Mouse (Mus musculus): ENCODE measurements around the gene Ppdpf. TPM values are rescaled to one million over a fixed set of nuclear protein-coding genes. Genes with fewer than 3 reads are reported as not detected.
A peak's percentile ranks its signal among the peaks of the same experiment; 100 is the strongest.

Ppdpf gene
- polyA plus RNA-seq, 1 experiment = 128 TPM

- TF ChIP-seq CTCF (IDR thresholded peaks at IDR 0.05; ENCODE audit: extremely low read depth, insufficient read depth, low read length) = no peak
- no peak for TF ChIP-seq POLR2A (IDR thresholded peaks at IDR 0.05; ENCODE audit: extremely low read depth, insufficient read depth, low read length)
- H3K27ac ChIP-seq (ENCODE audit: insufficient read depth, low read length) = peak overlapping the region; percentile 98
- peaks cover 14% of the 10 kb centered on the region for H3K4me1 ChIP-seq (ENCODE audit: control insufficient read depth, insufficient read depth, low read length)
- H3K4me3 ChIP-seq (ENCODE audit: insufficient read depth, low read length) = no peak overlapping the region; the same call in 1 of the 2 replicates
Observed at GRCm38 (mm10) chr2:181157716-181158302, 29.2 kb upstream of the Ppdpf start.

DNA sequence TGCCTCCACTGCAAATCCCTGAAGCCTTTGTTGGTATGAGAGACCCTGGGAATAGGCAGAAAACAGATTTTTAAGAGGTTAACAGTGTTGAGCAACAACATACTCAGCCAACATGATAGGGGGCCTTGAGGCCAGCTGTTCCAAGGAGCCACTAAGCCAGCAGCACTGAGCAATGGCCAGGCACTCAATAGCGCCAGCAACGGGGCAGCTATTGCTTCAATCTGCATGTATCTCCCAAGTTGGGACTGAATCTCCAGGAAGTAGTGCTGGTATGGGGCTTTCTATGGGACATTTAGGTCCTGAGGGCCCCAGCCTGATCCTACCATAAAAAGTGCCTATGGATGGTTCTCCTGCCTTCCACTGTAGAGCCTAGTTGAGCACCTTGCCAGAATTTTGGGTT lies 28.6 kb upstream of the Ppdpf start:
- Histone ChIP-seq H3K4me3 (ENCODE audit: insufficient read depth, low read length) (no peak overlapping the region), H3K27ac (ENCODE audit: insufficient read depth, low read length) (peak overlapping the region; percentile 88), H3K4me1 (ENCODE audit: control insufficient read depth, insufficient read depth, low read length) (peaks cover 14% of the 10 kb centered on the region)
- no peak for TF ChIP-seq CTCF (IDR thresholded peaks at IDR 0.05; ENCODE audit: extremely low read depth, insufficient read depth, low read length)
- TF ChIP-seq POLR2A (IDR thresholded peaks at IDR 0.05; ENCODE audit: extremely low read depth, insufficient read depth, low read length) = no peak

- no peak for TF ChIP-seq POLR2A (IDR thresholded peaks at IDR 0.05; ENCODE audit: extremely low read depth, insufficient read depth, low read length)
- no peak for TF ChIP-seq CTCF (IDR thresholded peaks at IDR 0.05; ENCODE audit: extremely low read depth, insufficient read depth, low read length)
- Histone ChIP-seq H3K4me3 (ENCODE audit: insufficient read depth, low read length) (no peak overlapping the region), H3K4me1 (ENCODE audit: control insufficient read depth, insufficient read depth, low read length) (peaks cover 14% of the 10 kb centered on the region), H3K27ac (ENCODE audit: insufficient read depth, low read length) (peak overlapping the region; percentile 96)
Observed at GRCm38 (mm10) chr2:181159091-181159514, 27.9 kb upstream of the Ppdpf start.

- Histone ChIP-seq H3K27ac (ENCODE audit: insufficient read depth, low read length) (peak overlapping the region; percentile 96), H3K4me3 (ENCODE audit: insufficient read depth, low read length) (no peak overlapping the region; the same call in 1 of the 2 replicates), H3K4me1 (ENCODE audit: control insufficient read depth, insufficient read depth, low read length) (peaks cover 14% of the 10 kb centered on the region)
- TF ChIP-seq POLR2A (IDR thresholded peaks at IDR 0.05; ENCODE audit: extremely low read depth, insufficient read depth, low read length) (peak; percentile 86), CTCF (IDR thresholded peaks at IDR 0.05; ENCODE audit: extremely low read depth, insufficient read depth, low read length) (no peak)
Observed at GRCm38 (mm10) chr2:181159771-181160170, 27.3 kb upstream of the Ppdpf start.

GRCm38 (mm10) chr2:181160821-181161220 lies 26.2 kb upstream of the Ppdpf start:
- TF ChIP-seq CTCF (IDR thresholded peaks at IDR 0.05; ENCODE audit: extremely low read depth, insufficient read depth, low read length) = no peak
- TF ChIP-seq POLR2A (IDR thresholded peaks at IDR 0.05; ENCODE audit: extremely low read depth, insufficient read depth, low read length) = no peak
- Histone ChIP-seq H3K27ac (ENCODE audit: insufficient read depth, low read length) (no peak overlapping the region), H3K4me1 (ENCODE audit: control insufficient read depth, insufficient read depth, low read length) (peaks cover 14% of the 10 kb centered on the region), H3K4me3 (ENCODE audit: insufficient read depth, low read length) (no peak overlapping the region)

- no peak overlapping the region for H3K4me3 ChIP-seq (ENCODE audit: insufficient read depth, low read length)
- no peaks in the 10 kb centered on the region for H3K4me1 ChIP-seq (ENCODE audit: control insufficient read depth, insufficient read depth, low read length)
- TF ChIP-seq POLR2A (IDR thresholded peaks at IDR 0.05; ENCODE audit: extremely low read depth, insufficient read depth, low read length) = no peak
- no peak for TF ChIP-seq CTCF (IDR thresholded peaks at IDR 0.05; ENCODE audit: extremely low read depth, insufficient read depth, low read length)
- no peak overlapping the region for H3K27ac ChIP-seq (ENCODE audit: insufficient read depth, low read length)
Observed at GRCm38 (mm10) chr2:181166469-181166868, 20.6 kb upstream of the Ppdpf start.

GRCm38 (mm10) chr2:181174646-181175045 lies 12.4 kb upstream of the Ppdpf start:
- TF ChIP-seq POLR2A (IDR thresholded peaks at IDR 0.05; ENCODE audit: extremely low read depth, insufficient read depth, low read length) (no peak), CTCF (IDR thresholded peaks at IDR 0.05; ENCODE audit: extremely low read depth, insufficient read depth, low read length) (no peak)

DNA sequence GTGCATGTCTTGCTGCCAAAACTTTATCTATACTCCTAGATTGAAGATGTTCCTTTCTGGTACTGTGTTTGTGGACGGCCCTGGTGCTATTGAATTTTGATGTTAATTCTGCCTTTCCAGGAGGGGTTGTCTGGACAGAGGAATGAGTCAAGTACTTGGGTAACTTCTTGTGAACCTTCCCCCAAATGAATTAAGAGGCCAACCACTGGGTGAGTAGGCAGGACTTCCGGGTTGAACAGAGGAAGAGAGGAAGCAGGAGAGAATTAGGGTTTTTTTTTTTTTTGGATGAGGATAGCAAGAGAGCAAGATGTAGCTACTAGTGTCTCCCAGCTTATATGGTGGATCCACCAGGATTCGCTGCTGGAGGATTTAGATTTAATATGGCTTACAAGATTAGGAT lies 9.0 kb upstream of the Ppdpf start:
- TF ChIP-seq CTCF (IDR thresholded peaks at IDR 0.05; ENCODE audit: extremely low read depth, insufficient read depth, low read length) (no peak), POLR2A (IDR thresholded peaks at IDR 0.05; ENCODE audit: extremely low read depth, insufficient read depth, low read length) (no peak)
- Histone ChIP-seq H3K27ac (ENCODE audit: insufficient read depth, low read length) (no peak overlapping the region), H3K4me3 (ENCODE audit: insufficient read depth, low read length) (no peak overlapping the region), H3K4me1 (ENCODE audit: control insufficient read depth, insufficient read depth, low read length) (no peaks in the 10 kb centered on the region; the same call in 1 of the 2 replicates)

More at GRCm38 (mm10) chr2:181174646-181175045, 12.4 kb upstream of the Ppdpf start:
- Histone ChIP-seq H3K4me1 (ENCODE audit: control insufficient read depth, insufficient read depth, low read length) (no peaks in the 10 kb centered on the region; the same call in 1 of the 2 replicates), H3K4me3 (ENCODE audit: insufficient read depth, low read length) (no peak overlapping the region), H3K27ac (ENCODE audit: insufficient read depth, low read length) (no peak overlapping the region; the same call in 1 of the 2 replicates)

GRCm38 (mm10) chr2:181178471-181178870 lies 8.6 kb upstream of the Ppdpf start:
- no peaks in the 10 kb centered on the region; the same call in 1 of the 2 replicates for H3K4me1 ChIP-seq (ENCODE audit: control insufficient read depth, insufficient read depth, low read length)
- no peak overlapping the region for H3K4me3 ChIP-seq (ENCODE audit: insufficient read depth, low read length)
- H3K27ac ChIP-seq (ENCODE audit: insufficient read depth, low read length) = no peak overlapping the region
- TF ChIP-seq POLR2A (IDR thresholded peaks at IDR 0.05; ENCODE audit: extremely low read depth, insufficient read depth, low read length) = no peak
- no peak for TF ChIP-seq CTCF (IDR thresholded peaks at IDR 0.05; ENCODE audit: extremely low read depth, insufficient read depth, low read length)

DNA sequence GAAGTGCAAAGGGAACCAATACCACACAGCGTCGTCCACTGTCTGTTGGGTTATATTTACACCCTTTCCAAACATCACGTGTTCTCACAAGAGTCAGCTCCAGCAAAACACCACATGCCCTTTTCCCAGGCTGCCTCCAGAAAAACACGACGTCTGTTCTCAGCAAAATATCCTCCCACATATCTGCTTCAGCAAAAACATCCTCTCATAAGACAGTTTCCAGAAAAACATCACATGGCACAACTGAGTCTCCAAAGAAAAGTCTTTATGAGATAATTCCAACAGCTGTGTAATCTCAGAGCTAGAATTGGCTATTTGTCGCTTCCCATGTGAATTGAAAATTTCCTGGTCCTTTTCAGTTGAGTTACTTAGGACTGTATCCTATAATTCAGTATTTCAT lies 6.1 kb upstream of the Ppdpf start:
- Histone ChIP-seq H3K4me1 (ENCODE audit: control insufficient read depth, insufficient read depth, low read length) (no peaks in the 10 kb centered on the region), H3K27ac (ENCODE audit: insufficient read depth, low read length) (no peak overlapping the region), H3K4me3 (ENCODE audit: insufficient read depth, low read length) (no peak overlapping the region)
- TF ChIP-seq POLR2A (IDR thresholded peaks at IDR 0.05; ENCODE audit: extremely low read depth, insufficient read depth, low read length) (no peak), CTCF (IDR thresholded peaks at IDR 0.05; ENCODE audit: extremely low read depth, insufficient read depth, low read length) (no peak)
